Mouse (Mus musculus) ES-E14 (cell line): ENCODE data around the gene Fam151a. TPM values are rescaled to one million over a fixed set of nuclear protein-coding genes. Genes with fewer than 3 reads are reported as not detected.
"Not testable (repeated sequence)": the region's sequence is repeated elsewhere in the genome, so short reads cannot be mapped to it uniquely, and the experiment has no call there.

Experiments
- DNase-seq: peaks from one replicate; pipeline ENCODE4 v3.0.0-alpha.2; 2013; ENCODE audit warnings: low read depth, low spot score
- H3K27ac ChIP-seq: 2 replicates; pipeline ENCODE4 v1.5.1; 2012; ENCODE audit warnings: low read depth, mild to moderate bottlenecking, low read length, moderate library complexity, mixed read lengths; ENCODE audit not compliant: poor library complexity, insufficient read depth, severe bottlenecking
- H3K36me3 ChIP-seq: 2 replicates; pipeline ENCODE4 v1.6.1; 2012; ENCODE audit warnings: mild to moderate bottlenecking, low read length, moderate library complexity, mixed read lengths; ENCODE audit not compliant: control insufficient read depth, poor library complexity, insufficient read depth, severe bottlenecking
- H3K4me1 ChIP-seq, 2 experiments: fragments of 150-350 bp in 1 of 2; sonication (generic) in 1 of 2; 2 replicates each; pipeline ENCODE4 v1.6.1; 2012; ENCODE audit warnings: low read length in 2 of 2, mild to moderate bottlenecking in 1 of 2, mixed read lengths in 1 of 2; ENCODE audit not compliant: control insufficient read depth in 2 of 2, insufficient read depth in 2 of 2, poor library complexity in 1 of 2
- H3K4me3 ChIP-seq, 2 experiments: fragments of 150-350 bp in 1 of 2; sonication (generic) in 1 of 2; 2 replicates each; pipeline ENCODE4 v1.5.1; 2012; ENCODE audit warnings: low read length in 2 of 2, low read depth in 1 of 2, mild to moderate bottlenecking in 1 of 2, mixed read lengths in 1 of 2; ENCODE audit not compliant: insufficient read depth in 1 of 2, poor library complexity in 1 of 2, severe bottlenecking in 1 of 2
- H3K9ac ChIP-seq: 2 replicates; pipeline ENCODE4 v1.6.1; 2012; ENCODE audit warnings: low read depth, mild to moderate bottlenecking, low read length, mixed read lengths; ENCODE audit not compliant: poor library complexity, insufficient read depth, severe bottlenecking
- H3K9me3 ChIP-seq: fragments of 150-350 bp; sonication (generic); 2 replicates; pipeline ENCODE4 v1.6.1; 2012; ENCODE audit warnings: low read depth, mild to moderate bottlenecking, low read length; ENCODE audit not compliant: control insufficient read depth, insufficient read depth
- CHD2 ChIP-seq: IDR thresholded peaks from 2 replicates; pipeline ENCODE4 v1.6.1; 2014; ENCODE audit warnings: mild to moderate bottlenecking, low read depth, low read length, inconsistent platforms
- HCFC1 ChIP-seq: IDR thresholded peaks from 2 replicates; pipeline ENCODE4 v1.6.1; 2012; ENCODE audit warnings: low read length, inconsistent platforms, borderline replicate concordance; ENCODE audit not compliant: insufficient read depth
- MAFK ChIP-seq: IDR thresholded peaks from 2 replicates; pipeline ENCODE4 v1.6.1; 2014; ENCODE audit warnings: mild to moderate bottlenecking, low read depth, low read length, inconsistent platforms; ENCODE audit not compliant: insufficient read depth
- ZC3H11A ChIP-seq: IDR thresholded peaks from 2 replicates; pipeline ENCODE4 v1.6.1; 2012; ENCODE audit warnings: low read depth, mild to moderate bottlenecking, inconsistent platforms, low read length, borderline replicate concordance
- ZNF384 ChIP-seq: IDR thresholded peaks from 2 replicates; pipeline ENCODE4 v1.6.1; 2012; ENCODE audit warnings: low read depth, low read length, inconsistent platforms
- in situ Hi-C, 2 experiments: fragments of 600-800 bp; cut with MboI; formaldehyde crosslinking; loops; one replicate each; pipeline ENCODE4 v1.15.1; 2025; ENCODE audit warnings: low sequenced_read_pairs in 2 of 2, inconsistent platforms in 1 of 2; ENCODE audit not compliant: unreplicated experiment in 2 of 2
- total RNA-seq: library from RNA; depleted of rRNA; stranded (reverse); fragments of 300-350 nt; gene quantifications from 2 replicates; pipeline ENCODE4 v1.2.3, GENCODE M21; 2012

Fam151a gene
- total RNA-seq, 1 experiment: 2.2 TPM

- Histone ChIP-seq H3K9ac (no peak overlapping the region), H3K4me3 (no peak overlapping the region), H3K36me3 (no peaks in the 10 kb centered on the region), H3K27ac (no peak overlapping the region), H3K9me3 (no peaks in the 10 kb centered on the region), H3K4me1 (peaks cover 0 to 5% of the 10 kb centered on the region in 2 experiments; a peak in 1 of 4 replicates)
- in situ Hi-C loops: no loop called here
- DNase-seq: no peak
- TF ChIP-seq CHD2 (no peak), ZNF384 (no peak), HCFC1 (no peak), ZC3H11A (no peak), MAFK (no peak)
Observed at GRCm38 (mm10) chr4:106785753-106786540, 52.3 kb downstream of the Fam151a start.

GRCm38 (mm10) chr4:106787830-106788229, 54.1 kb downstream of the Fam151a start:
- no peak for DNase-seq
- Histone ChIP-seq H3K27ac (no peak overlapping the region), H3K4me3 (no peak overlapping the region), H3K4me1 (peaks cover 0 to 5% of the 10 kb centered on the region in 2 experiments; a peak in 1 of 4 replicates), H3K9me3 (no peaks in the 10 kb centered on the region), H3K9ac (no peak overlapping the region), H3K36me3 (no peaks in the 10 kb centered on the region)
- in situ Hi-C loops: no loop called here
- TF ChIP-seq ZC3H11A (no peak), MAFK (no peak), CHD2 (no peak), HCFC1 (no peak), ZNF384 (no peak)

GRCm38 (mm10) chr4:106788627-106789026, 54.9 kb downstream of the Fam151a start:
- Histone ChIP-seq H3K9ac (peak overlapping the region; percentile 20; the same call in 1 of the 2 replicates), H3K4me3 (no peak overlapping the region), H3K36me3 (no peaks in the 10 kb centered on the region), H3K9me3 (no peaks in the 10 kb centered on the region), H3K4me1 (peaks cover 0 to 5% of the 10 kb centered on the region in 2 experiments; a peak in 1 of 4 replicates), H3K27ac (no peak overlapping the region)
- in situ Hi-C loops: no loop called here
- no peak for DNase-seq
- TF ChIP-seq CHD2 (no peak), ZNF384 (no peak), ZC3H11A (no peak), MAFK (no peak), HCFC1 (no peak)

- Histone ChIP-seq H3K4me1 (peaks cover 0 to 5% of the 10 kb centered on the region in 2 experiments; a peak in 1 of 4 replicates), H3K27ac (no peak overlapping the region)
- in situ Hi-C loops: no loop called here
Observed at GRCm38 (mm10) chr4:106789705-106790104, 56.0 kb downstream of the Fam151a start.

GRCm38 (mm10) chr4:106790218-106790617, 56.5 kb downstream of the Fam151a start:
- in situ Hi-C loops, DNase-seq, H3K4me1 ChIP-seq: not testable (repeated sequence)

More at GRCm38 (mm10) chr4:106789705-106790104, 56.0 kb downstream of the Fam151a start:
- Histone ChIP-seq H3K36me3 (no peaks in the 10 kb centered on the region), H3K4me3 (no peak overlapping the region), H3K9ac (no peak overlapping the region), H3K9me3 (no peaks in the 10 kb centered on the region)
- no peak for DNase-seq
- TF ChIP-seq MAFK (no peak), ZNF384 (no peak), ZC3H11A (no peak), CHD2 (no peak), HCFC1 (no peak)

More at GRCm38 (mm10) chr4:106790218-106790617, 56.5 kb downstream of the Fam151a start:
- not testable (repeated sequence) for H3K4me3 ChIP-seq, H3K9me3 ChIP-seq, H3K9ac ChIP-seq, H3K27ac ChIP-seq, H3K36me3 ChIP-seq
